Mouse (Mus musculus) CD4-positive, CD25-positive, alpha-beta regulatory T cell, adult 2 months (primary cell): ENCODE data around the gene Qrfp.

Source experiments
- DNase-seq: peaks from one replicate; pipeline ENCODE4 v3.0.0-alpha.2; 2012; ENCODE audit warnings: low read depth, low spot score

The Qrfp gene

DNA sequence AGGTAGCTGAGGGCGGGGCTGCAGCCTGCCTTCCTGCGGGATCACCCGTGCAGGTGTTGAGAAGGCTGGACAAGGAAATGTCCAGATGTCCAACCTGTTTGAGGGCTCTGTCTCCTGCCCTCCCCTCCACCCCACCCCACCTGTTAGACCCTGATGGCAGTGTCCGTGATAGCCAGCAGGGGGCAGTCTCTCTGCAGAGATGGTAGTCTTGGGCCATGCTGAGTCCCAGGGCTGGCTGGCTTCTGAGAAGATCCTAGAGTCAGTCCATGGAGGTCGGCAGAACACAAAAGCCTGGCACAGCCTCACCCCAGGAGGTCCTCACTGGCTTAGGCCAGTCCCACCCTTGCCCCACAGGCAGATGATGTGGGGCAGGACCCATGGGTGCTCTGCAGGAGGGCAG, 5.0 kb upstream of the Qrfp start:
- peak; percentile 86 for DNase-seq

DNA sequence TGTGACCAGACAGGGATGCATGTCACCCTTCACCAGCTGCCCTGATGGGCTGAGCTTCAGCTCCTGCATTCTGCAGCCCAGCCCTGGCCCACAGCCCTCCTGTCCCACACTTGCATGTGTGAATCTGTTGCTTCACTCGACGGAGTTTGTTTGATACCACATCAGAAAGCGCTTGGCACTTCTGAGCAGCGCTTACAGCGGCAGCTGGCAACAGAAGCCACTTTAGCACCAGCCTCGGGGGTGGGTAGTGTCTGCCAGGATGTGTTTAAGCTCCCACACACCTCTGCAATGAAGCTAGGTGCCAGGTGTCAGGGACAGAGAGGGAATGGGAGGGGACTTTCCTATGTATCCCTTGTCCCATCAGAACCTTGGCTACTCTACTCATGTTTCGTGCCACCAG, 4.3 kb upstream of the Qrfp start:
- peak; percentile 27 for DNase-seq

DNA sequence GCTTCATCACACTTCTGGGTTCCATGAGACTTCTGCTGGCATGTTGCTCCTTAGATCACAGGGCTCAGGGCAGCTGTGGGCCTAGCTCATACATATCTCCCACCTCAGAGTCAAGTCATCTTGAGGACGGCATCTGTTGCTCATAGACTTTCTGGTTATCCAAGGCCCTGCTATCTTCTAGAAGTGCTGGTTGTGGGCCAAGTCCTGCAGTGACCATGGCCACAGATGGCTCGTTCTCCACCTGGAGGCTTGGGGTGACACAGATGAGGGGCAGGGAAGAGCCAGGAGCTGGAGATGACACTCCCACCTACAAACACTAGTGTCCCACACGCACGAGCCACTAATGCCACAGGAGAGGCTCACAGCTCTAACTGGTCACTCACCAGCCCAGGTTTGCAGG, 3.3 kb upstream of the Qrfp start:
- DNase-seq: no peak

DNA sequence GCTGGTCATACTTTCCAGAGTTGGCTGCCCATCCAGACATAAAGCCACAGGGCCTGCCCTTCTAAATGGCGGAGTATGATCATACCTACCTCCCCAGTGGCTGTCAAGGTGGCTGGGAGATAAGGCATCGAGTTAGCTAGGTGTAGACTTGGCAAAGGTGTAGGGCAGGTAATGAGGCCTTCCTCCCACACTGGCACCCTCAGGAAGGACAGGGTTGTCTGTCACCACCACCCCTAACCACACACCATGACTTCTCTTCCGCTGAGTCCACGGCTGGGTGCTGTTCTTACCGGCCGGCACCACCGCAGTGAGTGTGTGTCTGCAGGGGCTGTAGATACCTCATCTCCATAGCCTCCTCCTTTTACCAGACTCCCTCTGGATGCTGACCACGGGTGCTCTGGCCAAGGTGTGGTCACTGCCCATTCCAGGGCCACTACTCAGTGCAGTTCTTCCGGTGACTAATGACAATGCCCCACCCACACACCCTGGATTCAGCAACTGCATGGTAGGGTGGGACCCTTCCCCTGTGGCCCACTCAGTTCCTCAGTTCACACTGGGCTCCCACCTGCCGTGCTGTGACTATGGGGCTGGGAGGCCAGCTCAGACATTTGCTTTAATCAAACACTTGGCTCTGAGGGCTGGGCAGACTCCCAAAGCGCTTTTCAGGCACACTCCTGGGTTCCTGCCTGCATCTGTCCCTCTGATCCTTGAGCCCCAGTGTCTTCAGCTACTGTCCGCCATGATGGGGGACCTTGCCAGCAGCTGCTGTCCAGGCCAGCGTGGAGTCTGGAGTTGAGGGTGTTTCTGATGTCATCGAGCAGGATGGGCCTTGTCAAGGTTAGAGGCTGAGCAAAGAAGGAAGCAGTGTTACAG, 942 bp upstream of the Qrfp start:
- peak; percentile 36 for DNase-seq

DNA sequence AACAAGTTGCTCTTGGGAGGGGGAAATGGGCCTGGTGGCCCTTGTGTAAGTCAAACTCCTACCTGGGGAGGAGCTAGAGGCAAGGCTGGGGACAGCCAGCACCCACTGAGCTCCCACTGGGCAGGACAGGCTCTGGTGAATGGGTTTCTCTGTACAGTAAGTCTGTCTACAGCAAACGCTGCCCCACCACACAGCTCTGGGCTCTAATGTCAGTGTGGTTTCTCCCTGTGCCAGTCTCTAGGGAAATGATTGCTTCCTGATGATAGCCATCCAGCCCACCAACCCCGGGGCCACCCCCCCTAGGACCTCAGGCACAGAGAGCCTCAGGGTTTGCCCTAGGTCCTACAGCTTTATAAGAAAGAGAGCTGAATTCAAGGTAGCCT, 1.0 kb downstream of the Qrfp start:
- DNase-seq: no peak

DNA sequence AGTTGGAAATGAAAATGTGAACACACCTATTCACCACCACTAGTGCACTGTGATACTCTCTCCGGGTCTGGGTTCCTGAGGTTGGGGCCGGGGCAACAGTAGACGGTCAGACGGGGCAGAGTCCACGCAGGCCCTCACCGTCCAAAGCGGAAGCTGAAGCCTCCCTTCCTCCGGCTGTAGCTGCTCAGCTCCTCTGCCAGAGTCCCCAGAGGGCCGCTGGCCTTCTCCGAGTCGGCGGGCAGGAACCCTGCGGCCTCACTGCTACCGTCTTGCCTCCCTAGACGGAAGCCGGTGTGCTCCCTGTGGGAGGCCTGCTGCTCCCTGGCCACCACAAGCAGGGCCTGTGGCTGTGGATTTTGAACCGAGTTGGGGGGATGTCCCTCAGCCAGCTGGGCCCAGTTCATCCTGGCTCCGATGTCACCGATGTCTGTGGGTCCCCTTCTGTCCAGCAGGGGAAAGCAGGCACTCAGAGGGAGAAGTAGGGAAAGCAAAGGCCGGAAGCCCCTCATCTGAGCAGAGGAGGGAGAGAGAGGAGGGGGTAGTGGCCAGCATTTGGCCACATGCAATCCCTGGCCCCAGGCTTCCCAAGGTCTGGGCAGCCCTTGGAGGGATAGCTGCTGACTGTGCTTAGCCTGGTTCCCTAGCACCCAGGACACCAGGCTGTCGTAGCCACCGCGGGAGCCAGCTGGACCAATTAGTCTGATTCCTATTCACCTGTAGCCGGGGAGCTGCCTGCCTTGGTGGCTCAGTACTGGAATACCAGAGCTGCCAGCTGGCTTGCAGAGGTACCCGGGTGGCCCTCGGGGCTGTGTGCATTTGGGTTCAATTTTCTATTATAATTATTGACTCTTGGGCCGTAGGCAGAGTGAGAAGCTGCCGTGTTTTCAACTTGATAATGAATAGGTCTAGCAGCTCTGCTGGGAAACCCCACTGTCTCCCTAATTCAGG, 1.7 kb downstream of the Qrfp start:
- no peak for DNase-seq

DNA sequence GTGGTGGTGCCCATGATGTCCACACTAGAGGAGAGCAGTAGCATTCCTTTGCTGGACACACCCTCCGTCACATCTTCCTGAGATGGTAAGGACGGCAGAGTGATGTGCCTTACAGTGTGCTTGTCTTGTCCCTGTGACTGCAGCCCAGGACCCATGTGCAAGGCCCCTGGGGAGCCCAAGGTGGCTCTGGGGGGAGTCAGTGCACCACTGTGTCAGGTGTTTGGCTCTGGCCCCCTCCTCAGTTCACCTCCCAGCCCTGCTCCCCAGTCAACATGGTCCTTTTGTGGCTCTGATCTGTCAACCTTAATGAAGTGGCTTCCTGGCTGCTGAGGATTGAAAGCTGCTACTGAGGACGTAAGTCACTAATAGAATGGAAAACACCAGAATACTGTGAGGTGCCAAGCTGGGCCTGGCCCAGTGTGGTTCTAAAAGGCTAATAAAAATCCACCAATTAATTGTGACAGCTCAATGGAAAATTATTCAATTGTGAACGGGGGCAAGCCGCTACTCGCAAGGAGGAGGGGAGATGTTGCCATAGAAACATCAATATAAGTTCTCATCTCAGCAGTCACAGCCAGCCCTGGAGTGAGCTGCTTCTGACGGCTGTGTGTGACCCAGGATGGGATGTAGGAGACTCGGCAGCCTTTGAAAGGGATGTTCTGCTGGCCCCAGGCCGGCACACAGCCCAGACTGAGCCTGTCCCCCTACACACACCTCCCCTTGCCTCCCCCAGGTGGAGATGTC, 3.6 kb downstream of the Qrfp start:
- DNase-seq: no peak

DNA sequence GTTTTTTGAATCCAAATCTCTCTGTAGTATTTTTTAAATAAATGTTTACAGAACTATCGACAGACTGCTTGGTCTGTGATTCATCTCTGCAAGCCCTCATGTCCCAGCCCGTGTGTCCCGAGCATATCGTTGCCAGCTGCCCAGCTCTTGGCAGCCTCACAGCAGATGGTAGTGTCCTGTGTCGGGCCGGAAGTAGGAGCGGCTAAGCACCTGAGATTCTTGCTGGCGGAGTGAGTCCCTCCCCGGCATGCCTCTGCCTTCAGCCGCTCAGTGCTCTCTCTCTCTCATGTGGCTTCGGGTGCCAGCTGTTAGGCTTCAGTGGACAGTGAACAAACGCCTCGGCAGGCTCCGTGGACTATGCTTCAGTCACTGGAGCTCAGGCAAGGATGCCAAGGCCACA, 6.9 kb downstream of the Qrfp start:
- no peak for DNase-seq

DNA sequence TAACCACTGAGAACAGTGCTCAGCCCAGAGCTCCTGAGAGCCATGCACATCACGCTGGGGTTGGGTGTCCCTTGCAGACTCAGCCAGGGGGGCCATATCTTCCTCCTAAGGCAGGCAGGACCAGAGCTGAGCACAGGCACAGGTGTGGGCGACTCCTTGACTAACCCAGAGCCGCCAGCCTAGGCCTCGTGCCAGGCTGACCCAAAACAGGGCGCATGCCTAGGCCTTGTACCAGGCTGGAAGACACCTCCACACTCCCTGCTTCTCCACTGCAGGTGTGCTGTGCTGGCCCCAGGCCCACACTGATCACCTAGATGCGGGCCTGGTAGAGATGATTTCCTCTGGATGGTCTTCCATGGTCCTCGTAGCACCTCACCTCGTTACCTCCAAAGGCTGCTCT, 7.6 kb downstream of the Qrfp start:
- DNase-seq: no peak

DNA sequence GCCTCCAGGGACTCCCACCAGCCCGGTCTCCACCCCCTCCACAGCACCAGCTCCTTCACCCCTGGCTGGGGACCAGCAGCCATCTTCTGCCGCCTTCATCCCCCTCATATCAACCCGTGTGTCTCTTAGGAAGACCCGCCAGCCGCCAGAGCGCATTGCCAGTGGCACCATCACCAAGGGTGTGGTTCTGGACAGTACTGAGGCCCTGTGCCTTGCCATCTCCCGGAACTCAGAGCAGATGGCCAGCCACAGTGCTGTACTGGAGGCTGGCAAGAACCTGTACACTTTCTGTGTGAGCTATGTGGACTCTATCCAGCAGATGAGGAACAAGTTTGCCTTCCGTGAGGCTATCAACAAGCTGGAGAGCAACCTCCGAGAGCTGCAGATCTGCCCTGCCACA, 9.0 kb downstream of the Qrfp start:
- no peak for DNase-seq

DNA sequence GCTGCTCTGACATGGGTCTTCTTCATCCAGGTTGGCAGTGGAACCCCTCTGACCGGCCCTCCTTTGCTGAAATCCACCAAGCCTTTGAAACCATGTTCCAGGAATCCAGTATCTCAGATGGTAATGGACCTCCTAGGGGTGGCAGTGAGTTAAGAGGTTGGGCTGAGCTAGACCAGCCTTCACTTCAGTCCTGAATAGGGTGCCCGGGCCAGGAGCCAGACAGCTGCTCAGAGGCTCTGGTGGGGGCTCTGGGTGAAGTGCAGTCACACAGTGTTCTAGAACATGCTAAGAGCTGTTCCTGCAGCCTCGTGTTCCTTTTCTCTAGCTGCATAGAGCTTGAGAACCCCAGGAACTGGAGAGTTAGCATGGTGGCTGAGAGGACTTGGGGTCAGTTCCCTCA, 13.4 kb downstream of the Qrfp start:
- DNase-seq: no peak

DNA sequence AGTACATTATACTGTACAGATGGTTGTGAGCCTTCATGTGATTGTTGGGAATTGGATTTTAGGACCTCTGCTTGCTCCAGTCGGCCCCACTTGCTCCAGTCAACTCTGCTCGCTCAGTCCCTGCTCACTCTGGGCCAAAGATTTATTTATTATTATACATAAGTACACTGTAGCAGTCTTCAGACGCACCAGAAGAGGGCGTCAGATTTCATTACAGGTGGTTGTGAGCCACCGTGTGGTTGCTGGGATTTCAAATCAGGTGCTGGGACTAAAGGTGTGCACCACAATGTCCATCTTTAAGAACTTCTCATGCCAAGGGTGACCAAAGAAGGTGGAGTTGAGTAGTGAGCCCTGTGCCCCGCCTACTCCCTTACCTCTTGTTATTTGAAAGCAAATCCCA, 17.8 kb downstream of the Qrfp start:
- DNase-seq: no peak

DNA sequence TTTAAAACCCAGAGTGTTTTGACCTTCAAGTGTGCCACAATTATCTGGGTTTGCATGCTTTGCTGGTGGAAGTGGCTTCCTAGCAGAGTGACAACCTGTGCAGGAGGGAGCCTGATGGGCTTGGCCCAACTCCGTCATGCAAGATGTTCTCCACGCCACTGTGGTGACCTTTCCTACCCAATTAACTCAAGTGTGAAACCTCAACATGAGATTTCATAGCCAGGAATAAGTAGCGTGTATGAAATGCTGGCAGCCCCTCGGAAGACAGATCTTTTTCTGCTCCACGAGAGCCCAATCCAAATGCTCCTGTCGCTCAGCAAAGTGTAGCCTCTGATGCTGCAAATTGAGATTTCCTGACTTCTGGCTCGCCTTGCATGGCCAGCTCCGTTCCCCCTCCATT, 19.1 kb downstream of the Qrfp start:
- no peak for DNase-seq

DNA sequence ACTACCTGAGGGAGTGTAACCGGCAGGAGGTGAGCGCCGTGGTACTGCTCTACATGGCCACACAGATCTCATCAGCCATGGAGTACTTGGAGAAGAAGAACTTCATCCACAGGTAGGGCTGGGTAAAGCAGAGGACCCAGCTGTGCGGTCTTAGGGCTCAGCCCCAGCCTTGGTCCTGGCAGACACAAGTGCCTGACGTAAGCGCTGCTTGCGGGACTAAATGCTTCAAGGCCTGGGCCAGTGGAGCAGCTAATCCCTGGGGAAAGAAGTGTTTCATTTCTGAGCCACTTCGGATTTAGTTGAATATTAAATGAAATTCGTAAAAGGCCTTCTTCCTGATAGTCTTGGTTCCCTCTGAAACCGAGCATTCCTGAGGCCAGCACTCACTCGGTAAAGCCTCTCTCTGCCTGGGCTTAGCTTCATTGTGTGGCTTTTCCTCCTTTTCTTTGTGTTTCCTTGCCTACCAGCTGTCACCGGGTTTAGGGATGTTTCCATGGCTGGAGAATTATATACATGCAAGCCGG, 19.6 kb downstream of the Qrfp start:
- DNase-seq: no peak

DNA sequence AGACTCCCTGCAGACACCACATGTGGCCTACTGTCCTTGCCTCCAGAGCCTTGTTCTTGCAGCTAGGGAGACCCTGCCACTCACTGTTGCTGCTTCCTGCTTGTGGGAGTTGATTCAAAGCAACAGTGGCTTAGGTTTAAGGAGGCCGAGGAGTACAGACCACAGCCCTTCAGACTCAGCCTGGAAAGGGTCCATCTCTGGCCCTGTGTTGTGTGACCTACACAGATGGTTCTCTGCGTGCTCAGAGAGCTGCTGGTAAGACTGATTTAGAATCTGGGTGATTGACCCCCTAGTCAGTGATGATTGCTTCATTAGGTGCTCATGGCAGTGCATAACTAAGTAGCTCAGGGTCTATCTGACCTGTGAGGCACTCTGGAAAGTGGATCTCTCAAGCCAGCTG, 21.2 kb downstream of the Qrfp start:
- no peak for DNase-seq

DNA sequence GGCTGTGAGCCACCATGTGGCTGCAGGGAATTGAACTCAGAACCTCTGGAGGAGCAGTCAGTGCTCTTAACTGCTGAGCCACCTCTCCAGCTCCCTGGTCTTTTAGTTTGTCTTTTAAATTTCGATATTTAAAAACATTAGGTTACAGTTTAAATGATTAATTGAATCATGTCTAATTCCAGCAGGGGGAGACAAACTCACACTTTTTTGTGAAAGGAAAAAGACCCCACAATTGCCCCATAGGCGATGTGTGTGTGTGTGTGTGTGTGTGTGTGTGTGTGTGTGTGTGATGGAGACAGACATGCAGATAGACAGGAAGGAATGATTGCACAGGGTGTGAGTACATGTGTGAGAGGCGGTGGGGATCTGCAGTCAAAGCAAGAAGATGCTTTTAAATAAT, 22.2 kb downstream of the Qrfp start:
- no peak for DNase-seq

DNA sequence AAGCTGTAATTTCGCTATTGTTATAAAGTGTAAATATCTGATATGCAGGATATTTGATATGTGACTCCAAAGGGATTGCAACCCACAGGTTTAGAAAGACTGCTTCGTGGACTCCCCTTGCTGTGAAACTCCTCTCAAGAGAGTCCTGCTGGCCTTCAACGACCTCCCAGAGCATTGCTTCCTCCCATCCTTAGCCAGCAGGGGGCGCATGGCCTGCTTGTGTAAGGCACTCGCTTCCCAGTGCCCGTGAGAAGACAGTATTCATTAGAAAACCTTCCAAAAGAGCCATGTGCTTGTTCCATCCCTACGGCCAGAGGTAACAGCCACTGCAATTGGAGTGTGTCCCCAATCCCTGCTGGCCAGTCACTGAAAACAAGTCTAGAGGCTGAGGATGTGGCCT, 23.4 kb downstream of the Qrfp start:
- DNase-seq: peak; percentile 86

DNA sequence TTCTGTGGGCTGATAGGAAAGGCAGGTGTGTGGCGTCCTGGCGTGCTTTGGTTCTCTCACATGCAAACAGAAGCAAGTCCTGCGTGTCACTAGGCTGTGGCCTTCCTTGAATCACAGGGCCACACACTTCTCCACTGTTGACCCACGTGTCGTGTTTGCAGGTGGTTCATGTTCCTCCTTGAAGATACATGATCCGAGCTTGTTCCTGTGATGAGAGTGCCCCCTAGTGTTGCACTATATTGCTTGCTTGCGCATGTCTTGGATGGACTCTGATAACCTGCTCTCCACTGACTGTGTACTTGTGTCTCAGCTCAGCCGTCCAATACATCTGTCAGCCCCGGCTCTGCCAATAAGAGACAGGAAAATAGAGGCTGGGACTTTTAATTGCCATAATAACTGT, 25.3 kb downstream of the Qrfp start:
- DNase-seq: peak; percentile 90

DNA sequence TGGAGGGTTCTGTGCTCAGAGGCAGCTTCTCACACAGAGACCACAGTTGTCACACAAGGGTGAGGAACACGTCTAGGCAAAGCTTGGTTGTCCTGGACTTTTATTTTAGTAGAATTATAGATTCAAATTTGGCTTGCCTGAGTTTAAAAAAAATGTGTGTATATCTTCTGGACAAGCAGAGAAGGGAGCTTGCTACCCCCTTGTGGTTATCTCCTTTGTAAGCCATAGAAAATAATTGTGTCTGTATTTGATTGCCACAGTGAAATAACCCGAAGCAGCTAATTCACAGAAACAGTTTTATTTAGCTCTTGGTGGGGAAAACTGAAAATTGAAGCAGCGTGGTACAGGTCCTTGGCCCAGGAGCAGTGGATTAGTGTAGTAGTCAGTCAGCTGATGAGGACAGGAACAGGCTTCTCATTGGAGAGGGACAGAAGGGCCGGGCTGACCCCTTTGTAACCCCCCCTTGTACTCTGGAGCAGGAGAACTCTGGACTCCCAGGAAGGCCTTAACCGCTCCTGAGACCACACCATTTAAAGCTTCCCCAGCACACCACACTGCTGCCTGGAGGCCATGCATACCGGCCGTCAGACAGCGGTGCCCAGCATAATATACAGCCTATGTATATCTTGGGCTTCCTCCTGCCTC, 27.3 kb downstream of the Qrfp start:
- no peak for DNase-seq

DNA sequence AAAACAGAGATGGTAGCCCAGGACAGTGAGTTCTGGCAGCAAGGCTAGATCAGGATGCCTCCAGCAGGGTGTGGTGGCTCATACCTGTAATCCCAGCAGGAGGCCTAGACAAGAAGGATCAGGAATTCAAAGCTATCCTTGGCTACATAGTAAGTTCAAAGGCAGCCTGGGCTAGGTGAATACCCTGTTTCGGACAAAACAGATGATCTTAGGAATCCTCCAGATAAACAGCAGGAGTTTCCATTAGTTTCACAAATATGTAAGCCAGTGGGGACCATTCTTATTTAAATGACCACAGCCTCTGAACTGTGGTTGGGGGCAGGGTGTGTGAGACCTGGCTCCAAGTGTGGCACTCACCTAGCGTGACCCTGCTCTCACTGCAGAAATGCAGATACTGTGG, 31.1 kb downstream of the Qrfp start:
- no peak for DNase-seq

DNA sequence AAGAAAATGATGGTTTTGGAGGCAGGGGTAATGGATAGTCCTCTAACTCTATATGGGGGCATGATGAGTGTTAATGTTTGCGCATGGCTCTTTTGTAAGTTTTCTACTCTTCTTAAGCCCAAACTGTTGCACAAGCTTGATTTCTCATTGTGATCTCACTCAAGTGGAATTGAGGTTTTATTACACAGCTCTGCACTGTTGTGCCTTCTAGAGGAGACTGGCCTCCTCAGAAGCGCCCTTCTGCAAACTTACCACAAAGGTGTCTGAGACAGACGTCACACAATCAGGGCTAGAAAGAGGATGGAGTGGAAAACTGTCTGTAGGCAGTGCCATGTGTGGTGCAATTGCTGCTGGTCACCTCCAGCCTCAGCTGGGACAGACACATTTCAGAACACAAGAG, 33.9 kb downstream of the Qrfp start:
- no peak for DNase-seq
